Mouse (Mus musculus): Measurements from ENCODE around the gene Hes5. TPM values are rescaled to one million over a fixed set of nuclear protein-coding genes. Genes with fewer than 3 reads are reported as not detected.

The Hes5 gene
- polyA plus RNA-seq, 1 experiment: 0.47 TPM

DNA sequence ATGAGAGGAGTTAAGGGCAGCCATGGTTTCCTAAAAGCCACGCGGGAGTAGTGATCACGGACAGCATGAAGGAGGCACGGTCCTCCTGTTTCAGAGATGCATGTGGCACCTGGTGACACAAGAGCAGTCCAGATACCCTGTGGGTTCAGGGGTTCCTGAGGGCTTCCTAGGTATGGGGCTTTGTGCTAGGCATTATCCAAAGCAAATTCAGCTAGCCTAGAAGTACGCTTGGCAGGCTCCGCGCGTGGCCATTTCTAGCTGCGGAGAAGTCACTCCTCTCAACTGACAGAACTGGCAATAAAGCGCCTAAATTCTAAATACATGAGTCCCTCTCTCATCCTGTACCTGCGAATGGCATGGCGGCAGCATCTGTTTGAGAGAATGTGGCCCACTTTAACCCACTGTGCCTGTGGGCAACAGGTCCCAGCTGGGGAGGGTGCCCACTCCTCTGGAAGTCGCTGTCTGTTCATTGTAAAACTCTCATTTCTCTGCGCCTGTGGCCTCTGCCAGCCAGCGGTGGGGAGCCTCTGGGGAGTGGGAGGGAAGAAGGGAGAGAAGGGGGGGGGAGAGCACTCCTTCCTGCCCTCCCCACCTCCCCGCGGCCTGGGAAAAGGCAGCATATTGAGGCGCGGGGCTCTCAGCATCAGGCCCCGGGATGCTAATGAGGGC, 568 bp upstream of the Hes5 start:
- TF ChIP-seq CTCF (IDR thresholded peaks at IDR 0.05; ENCODE audit: extremely low read depth, insufficient read length, insufficient replicate concordance, low read depth, low read length) (no peak), POLR2A (IDR thresholded peaks at IDR 0.05; ENCODE audit: low read depth, low read length) (no peak)
- no peak overlapping the region for H3K27ac ChIP-seq (ENCODE audit: insufficient read depth, low read depth, low read length)
- no peaks in the 10 kb centered on the region for H3K36me3 ChIP-seq (ENCODE audit: control insufficient read depth, insufficient read depth, low read length)
- 50% methylated on average over 20 of the region's 20 CpGs for WGBS
- peaks cover 22% of the 10 kb centered on the region for H3K27me3 ChIP-seq (ENCODE audit: control insufficient read depth, insufficient read depth, low read length)
- H3K4me1 ChIP-seq (ENCODE audit: control insufficient read depth, insufficient read depth, insufficient read length, low read length): peaks cover 9% of the 10 kb centered on the region
- peak overlapping the region; percentile 63 for H3K4me3 ChIP-seq (ENCODE audit: low read depth, low read length)

DNA sequence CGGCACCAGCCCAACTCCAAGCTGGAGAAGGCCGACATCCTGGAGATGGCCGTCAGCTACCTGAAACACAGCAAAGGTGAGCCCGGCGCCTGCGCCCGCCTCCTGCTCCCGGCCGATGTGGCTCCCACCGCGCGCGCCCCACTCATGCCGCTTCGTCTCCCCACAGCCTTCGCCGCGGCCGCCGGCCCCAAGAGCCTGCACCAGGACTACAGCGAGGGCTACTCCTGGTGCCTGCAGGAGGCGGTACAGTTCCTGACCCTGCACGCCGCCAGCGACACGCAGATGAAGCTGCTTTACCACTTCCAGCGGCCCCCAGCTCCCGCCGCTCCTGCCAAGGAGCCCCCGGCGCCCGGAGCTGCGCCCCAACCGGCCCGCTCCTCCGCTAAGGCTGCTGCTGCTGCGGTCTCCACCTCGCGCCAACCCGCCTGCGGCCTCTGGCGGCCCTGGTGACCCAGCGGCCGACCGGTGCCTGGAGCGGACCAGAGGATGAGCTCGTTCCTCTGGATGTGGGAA, 559 bp downstream of the Hes5 start:
- peaks cover 22% of the 10 kb centered on the region for H3K27me3 ChIP-seq (ENCODE audit: control insufficient read depth, insufficient read depth, low read length)
- H3K36me3 ChIP-seq (ENCODE audit: control insufficient read depth, insufficient read depth, low read length): no peaks in the 10 kb centered on the region
- WGBS: under 1% methylated on average over 47 of the region's 47 CpGs

DNA sequence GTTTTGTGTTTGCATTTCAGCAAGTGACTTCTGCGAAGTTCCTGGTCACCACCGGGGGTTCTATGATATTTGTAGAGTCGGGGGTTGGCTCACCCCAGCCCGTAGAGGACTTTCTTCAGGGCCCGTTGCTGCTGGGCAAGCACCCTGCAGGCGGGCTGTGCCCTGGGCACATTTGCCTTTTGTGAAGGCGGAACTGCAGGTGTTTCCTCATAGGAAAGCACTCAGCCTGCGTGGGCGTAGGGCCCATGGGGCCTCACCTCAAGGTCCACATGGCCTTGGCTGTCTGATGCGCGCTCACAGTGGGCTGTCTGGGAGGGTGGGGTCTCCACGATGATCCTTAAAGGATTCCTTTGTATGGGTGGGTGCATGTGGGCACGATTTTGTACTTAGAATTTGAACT, 1.2 kb downstream of the Hes5 start:
- TF ChIP-seq POLR2A (IDR thresholded peaks at IDR 0.05; ENCODE audit: low read depth, low read length): 0 out of 2 replicates have a peak, but pooled peaks have one; percentile 12
- TF ChIP-seq CTCF (IDR thresholded peaks at IDR 0.05; ENCODE audit: extremely low read depth, insufficient read length, insufficient replicate concordance, low read depth, low read length): peak; percentile 2; the same call in 1 of the 2 replicates
- WGBS: 20% methylated on average over 13 of the region's 13 CpGs
- Histone ChIP-seq H3K27ac (ENCODE audit: insufficient read depth, low read depth, low read length) (no peak overlapping the region), H3K4me1 (ENCODE audit: control insufficient read depth, insufficient read depth, insufficient read length, low read length) (peaks cover 9% of the 10 kb centered on the region), H3K36me3 (ENCODE audit: control insufficient read depth, insufficient read depth, low read length) (no peaks in the 10 kb centered on the region), H3K4me3 (ENCODE audit: low read depth, low read length) (peak overlapping the region; percentile 63), H3K27me3 (ENCODE audit: control insufficient read depth, insufficient read depth, low read length) (peaks cover 22% of the 10 kb centered on the region)

More for the DNA sequence above, 559 bp downstream of the Hes5 start:
- Histone ChIP-seq H3K27ac (ENCODE audit: insufficient read depth, low read depth, low read length) (no peak overlapping the region), H3K4me1 (ENCODE audit: control insufficient read depth, insufficient read depth, insufficient read length, low read length) (peaks cover 9% of the 10 kb centered on the region), H3K4me3 (ENCODE audit: low read depth, low read length) (peak overlapping the region; percentile 63)
- TF ChIP-seq POLR2A (IDR thresholded peaks at IDR 0.05; ENCODE audit: low read depth, low read length): no peak
- peak; percentile 4; the same call in 1 of the 2 replicates for TF ChIP-seq CTCF (IDR thresholded peaks at IDR 0.05; ENCODE audit: extremely low read depth, insufficient read length, insufficient replicate concordance, low read depth, low read length)

DNA sequence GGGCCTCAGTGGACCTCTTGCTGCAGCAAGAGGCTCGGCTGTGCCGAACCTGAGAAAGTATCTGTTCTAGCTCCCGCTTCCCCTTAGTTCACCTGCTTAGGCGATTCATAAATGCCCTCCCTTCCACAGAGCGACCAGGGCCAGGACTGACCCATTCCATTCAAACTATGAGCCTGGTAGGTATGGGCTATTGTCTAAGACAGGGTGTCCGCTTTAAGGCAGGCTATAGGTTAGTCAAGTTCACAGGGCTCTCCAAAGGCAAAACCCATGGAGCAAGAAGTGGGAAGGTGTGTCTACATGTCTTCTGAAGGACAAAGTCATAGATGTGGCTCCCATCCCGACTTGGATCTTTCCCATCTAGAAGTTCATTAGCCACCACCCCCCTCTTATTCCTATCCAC, 2.0 kb downstream of the Hes5 start:
- TF ChIP-seq POLR2A (IDR thresholded peaks at IDR 0.05; ENCODE audit: low read depth, low read length): no peak
- TF ChIP-seq CTCF (IDR thresholded peaks at IDR 0.05; ENCODE audit: extremely low read depth, insufficient read length, insufficient replicate concordance, low read depth, low read length): no peak
- 94% methylated on average over 7 of the region's 7 CpGs for WGBS
- Histone ChIP-seq H3K27me3 (ENCODE audit: control insufficient read depth, insufficient read depth, low read length) (peaks cover 22% of the 10 kb centered on the region), H3K36me3 (ENCODE audit: control insufficient read depth, insufficient read depth, low read length) (no peaks in the 10 kb centered on the region), H3K4me1 (ENCODE audit: control insufficient read depth, insufficient read depth, insufficient read length, low read length) (peaks cover 9% of the 10 kb centered on the region), H3K4me3 (ENCODE audit: low read depth, low read length) (no peak overlapping the region), H3K27ac (ENCODE audit: insufficient read depth, low read depth, low read length) (no peak overlapping the region)

DNA sequence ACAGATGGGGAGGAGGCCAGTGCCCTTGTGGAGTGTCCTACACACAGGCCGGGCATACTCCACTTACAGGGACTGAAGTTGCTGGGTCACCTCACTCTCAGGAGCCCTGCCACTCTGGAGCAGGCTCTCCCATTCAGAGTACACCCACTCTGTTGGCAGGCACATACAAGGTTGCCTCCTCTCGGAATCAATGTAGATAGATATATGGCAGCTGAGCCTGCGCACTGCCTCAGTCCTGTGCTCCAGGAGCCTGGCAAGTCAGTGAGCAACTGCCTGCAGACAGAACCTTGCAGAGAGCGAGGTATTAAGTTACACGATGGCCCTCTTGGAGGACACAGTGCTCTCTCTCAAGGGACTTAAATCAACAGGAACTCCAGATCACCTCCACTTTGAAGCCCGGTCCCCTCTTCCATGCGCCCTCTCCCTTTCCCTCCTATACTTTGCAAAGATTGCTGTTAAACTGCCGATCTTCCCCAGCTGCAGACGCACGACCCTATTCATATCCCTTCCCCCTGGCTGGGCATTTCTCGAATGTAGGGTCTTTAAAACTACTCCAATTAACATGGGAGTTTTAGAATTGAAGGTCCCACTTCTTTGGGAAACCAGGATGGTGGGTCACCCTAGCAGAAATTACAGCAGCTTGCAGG, 2.6 kb downstream of the Hes5 start:
- no peak for TF ChIP-seq POLR2A (IDR thresholded peaks at IDR 0.05; ENCODE audit: low read depth, low read length)
- no peak for TF ChIP-seq CTCF (IDR thresholded peaks at IDR 0.05; ENCODE audit: extremely low read depth, insufficient read length, insufficient replicate concordance, low read depth, low read length)
- no peaks in the 10 kb centered on the region for H3K36me3 ChIP-seq (ENCODE audit: control insufficient read depth, insufficient read depth, low read length)
- peaks cover 9% of the 10 kb centered on the region for H3K4me1 ChIP-seq (ENCODE audit: control insufficient read depth, insufficient read depth, insufficient read length, low read length)
- H3K27ac ChIP-seq (ENCODE audit: insufficient read depth, low read depth, low read length): no peak overlapping the region
- WGBS: 76% methylated on average over 11 of the region's 11 CpGs
- peak overlapping the region; percentile 93; the same call in 1 of the 2 replicates for H3K4me3 ChIP-seq (ENCODE audit: low read depth, low read length)
- peaks cover 21% of the 10 kb centered on the region for H3K27me3 ChIP-seq (ENCODE audit: control insufficient read depth, insufficient read depth, low read length)

DNA sequence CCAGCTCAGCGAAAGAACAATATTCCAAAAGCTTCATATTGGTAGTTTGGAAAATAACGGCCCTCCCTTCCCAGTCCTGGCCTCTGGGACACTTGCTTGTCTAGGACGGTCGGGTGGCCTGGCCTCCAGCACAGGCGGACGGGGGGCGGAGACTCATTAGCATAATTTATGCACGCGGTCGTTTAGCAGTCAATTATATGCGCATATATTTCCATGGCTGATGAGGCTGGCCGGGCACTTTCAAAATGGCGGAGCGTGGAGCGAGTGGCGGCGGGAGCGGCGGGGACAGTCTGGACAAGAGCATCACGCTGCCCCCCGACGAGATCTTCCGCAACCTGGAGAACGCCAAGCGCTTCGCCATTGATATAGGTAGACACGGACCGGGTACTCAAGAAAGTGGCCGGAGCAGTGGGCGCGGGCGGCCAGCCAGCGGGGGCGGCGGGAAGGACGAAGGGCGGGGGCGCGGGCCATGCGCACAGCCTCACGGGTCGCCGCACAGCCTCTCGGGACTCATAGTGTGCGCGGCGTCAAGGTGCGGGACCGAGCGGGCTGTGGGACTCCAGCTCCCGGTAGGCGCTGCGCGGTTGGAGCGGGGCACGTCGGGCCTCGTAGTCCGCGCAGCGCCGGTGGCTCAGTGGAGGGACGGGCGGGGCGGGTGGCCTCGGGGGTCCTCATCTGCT, 3.3 kb downstream of the Hes5 start, which contains the start of gene Pank4:
Gene Pank4, plus strand, starts transcription at position 223 of the 680 bp plus-strand sequence.
- peak within 1 kb of the TSS; percentile 62 for H3K27ac ChIP-seq (ENCODE audit: insufficient read depth, low read depth, low read length)
- peaks cover 16% of the 10 kb centered on the region for H3K27me3 ChIP-seq (ENCODE audit: control insufficient read depth, insufficient read depth, low read length)
- H3K4me3 ChIP-seq (ENCODE audit: low read depth, low read length): peak within 1 kb of the TSS; percentile 93
- 1% methylated on average over 66 of the region's 66 CpGs for WGBS
- H3K36me3 ChIP-seq (ENCODE audit: control insufficient read depth, insufficient read depth, low read length): peaks cover 1% of the 10 kb centered on the region; the same call in 1 of the 2 replicates
- H3K4me1 ChIP-seq (ENCODE audit: control insufficient read depth, insufficient read depth, insufficient read length, low read length): peaks cover 9% of the 10 kb centered on the region
- TF ChIP-seq POLR2A (IDR thresholded peaks at IDR 0.05; ENCODE audit: low read depth, low read length): peak; percentile 87; the same call in 1 of the 2 replicates
- TF ChIP-seq CTCF (IDR thresholded peaks at IDR 0.05; ENCODE audit: extremely low read depth, insufficient read length, insufficient replicate concordance, low read depth, low read length): no peak

Data from small intestine, adult 2 months (tissue).